Mouse (Mus musculus): ENCODE measurements around the gene Lpin1.
A peak's percentile ranks its signal among the peaks of the same experiment; 100 is the strongest.

Lpin1 gene

DNA sequence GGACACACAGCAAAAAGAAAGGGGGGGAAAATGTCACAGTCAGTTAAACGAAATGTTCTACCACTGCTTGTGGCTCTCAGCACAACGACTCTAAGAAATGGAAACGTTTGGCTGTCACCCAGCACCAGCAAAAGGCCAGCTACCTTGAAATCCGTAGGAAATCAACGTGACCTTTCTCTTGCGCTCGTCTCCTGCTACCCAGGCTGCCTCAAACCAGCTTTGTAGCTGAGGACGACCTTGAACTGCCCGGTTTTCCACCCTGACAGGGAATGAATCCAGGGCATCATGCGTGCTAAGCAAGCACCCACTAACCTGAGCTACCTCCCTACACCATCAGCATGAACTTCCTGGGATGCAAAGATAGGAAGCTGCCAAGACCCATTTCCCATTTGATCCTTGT lies 39.5 kb downstream of the Lpin1 start:
- DNase-seq (ENCODE audit: low spot score) = no peak

DNA sequence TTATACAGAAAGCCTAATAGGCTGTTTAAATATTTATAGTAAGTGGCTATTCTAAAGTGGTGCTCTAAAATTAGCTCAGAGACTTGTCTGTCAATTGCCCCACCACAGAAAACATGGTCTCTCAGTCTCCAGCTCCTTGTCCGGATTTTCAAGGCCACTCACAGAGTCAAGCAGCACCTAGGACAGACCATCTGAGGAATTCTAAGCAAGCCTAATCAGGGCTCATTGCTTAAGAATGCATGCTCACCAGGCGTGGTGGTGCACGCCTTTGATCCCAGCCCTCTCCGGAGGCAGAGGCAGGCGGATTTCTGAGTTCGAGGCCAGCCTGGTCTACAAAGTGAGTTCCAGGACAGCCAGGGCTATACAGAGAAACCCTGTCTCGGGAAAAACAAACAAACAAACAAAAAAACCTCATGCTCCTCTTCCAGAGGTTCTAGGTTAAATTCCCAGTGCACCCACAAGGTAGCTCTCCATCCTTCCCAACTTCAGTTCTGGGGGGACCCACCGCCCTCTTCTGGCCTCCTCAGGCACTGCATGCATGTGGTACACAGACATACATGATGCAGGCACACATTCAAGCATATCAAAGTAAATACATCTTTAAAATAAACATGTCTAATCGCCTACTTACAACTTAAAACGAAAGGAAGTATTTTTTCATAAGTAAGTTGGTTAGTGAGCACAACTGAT lies 40.2 kb downstream of the Lpin1 start:
- DNase-seq (ENCODE audit: low spot score) = no peak

GRCm38 (mm10) chr12:16568936-16569650 lies 41.7 kb downstream of the Lpin1 start:
- DNase-seq (ENCODE audit: low spot score) = no peak

- peak; percentile 88 for DNase-seq (ENCODE audit: low spot score)
Observed at GRCm38 (mm10) chr12:16568496-16568895, 42.3 kb downstream of the Lpin1 start.

- DNase-seq (ENCODE audit: low spot score) = no peak
Observed at GRCm38 (mm10) chr12:16568090-16568489, 42.7 kb downstream of the Lpin1 start.

- peak; percentile 31 for DNase-seq (ENCODE audit: low spot score)
Observed at GRCm38 (mm10) chr12:16563427-16563826, 47.3 kb downstream of the Lpin1 start.

DNA sequence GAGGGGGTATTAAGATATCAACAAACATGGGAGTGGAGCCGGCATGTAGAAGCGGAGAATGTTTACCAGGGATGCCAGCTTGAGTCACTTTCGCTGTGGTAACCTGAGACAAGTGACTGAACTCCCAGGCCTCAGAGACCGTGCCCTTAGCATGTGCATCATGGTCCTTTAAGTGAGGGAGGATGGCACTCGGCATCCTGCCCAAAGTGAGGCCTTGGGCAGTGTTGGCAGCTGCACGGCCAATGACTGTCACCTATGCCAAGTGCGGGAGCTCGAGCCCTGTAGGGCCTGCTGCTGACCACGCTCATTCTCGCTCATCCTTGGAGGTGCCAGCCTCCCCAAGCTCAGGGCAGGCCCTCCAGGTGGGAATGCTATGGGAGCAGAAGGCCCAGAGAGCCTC lies 48.1 kb downstream of the Lpin1 start:
- DNase-seq (ENCODE audit: low spot score) = no peak

DNA sequence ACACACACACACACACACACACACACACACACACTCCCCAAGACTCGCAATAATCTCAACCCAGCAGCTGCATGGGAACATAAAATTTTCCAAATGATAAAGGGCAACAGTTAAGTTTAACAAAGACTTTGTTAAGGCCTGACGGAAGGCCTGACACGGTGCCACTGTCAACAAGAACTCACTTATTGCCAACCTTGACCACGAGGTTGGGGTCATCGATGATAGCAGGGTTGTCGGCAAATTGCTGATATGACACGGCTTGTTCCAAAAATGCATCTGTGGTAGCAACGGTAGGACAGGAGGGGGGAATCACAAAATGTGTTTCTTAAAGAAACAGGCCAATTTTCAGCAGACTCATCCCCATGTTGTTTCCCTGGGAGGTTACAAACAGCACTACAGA lies 48.6 kb downstream of the Lpin1 start:
- DNase-seq (ENCODE audit: low spot score) = no peak

- no peak for DNase-seq (ENCODE audit: low spot score)
Observed at GRCm38 (mm10) chr12:16557271-16557670, 53.5 kb downstream of the Lpin1 start.

DNA sequence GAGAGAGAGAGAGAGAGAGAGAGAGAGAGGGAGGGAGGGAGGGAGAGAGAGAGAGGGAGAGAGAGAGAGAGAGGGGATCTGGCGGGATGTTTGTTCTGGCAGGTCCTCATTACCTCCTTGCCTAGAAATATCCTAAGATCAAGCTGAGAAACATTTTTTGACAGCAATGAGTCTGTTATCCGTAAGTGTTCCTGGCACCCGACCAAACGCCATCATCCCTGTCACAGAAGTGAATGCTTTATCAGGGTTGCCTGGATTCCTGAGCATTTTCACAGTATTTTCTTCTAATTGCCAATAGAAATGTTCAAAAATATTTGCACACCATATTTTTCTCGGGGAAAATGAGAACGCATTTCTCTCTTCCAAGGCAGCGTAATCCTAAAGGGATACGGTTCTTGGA lies 56.6 kb downstream of the Lpin1 start:
- no peak for DNase-seq (ENCODE audit: low spot score)

DNA sequence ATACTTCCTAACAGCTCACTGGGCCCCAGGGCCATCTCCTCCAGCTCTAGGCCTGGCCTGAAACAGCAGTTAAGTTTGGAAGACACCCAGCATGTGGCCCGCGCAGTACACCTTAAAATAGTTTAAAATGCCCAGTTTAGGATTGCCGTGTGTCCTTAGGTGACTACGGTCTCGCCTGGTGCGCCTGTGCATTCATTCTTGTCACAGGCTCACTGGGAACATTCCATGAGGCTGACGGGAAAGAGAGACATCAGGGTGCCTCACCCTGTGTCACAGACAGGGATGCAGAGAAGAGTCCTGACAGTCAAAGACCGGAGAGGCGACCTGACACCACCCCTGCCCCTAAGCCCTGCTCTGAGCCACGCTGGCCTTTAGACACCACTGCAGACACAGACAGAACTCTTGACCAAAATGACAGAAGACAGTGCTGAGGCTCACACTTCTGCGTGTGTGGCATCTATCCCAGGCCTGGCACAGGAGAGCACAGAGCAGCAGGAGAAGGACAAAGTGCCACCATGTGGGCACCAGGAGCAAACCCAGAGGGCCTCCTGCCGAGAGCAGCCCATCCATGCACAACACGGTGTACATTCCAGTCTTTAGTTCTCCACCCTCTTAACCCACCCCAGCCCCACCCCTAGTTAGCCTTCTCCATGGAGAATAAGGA lies 58.5 kb downstream of the Lpin1 start:
- no peak for DNase-seq (ENCODE audit: low spot score)

DNA sequence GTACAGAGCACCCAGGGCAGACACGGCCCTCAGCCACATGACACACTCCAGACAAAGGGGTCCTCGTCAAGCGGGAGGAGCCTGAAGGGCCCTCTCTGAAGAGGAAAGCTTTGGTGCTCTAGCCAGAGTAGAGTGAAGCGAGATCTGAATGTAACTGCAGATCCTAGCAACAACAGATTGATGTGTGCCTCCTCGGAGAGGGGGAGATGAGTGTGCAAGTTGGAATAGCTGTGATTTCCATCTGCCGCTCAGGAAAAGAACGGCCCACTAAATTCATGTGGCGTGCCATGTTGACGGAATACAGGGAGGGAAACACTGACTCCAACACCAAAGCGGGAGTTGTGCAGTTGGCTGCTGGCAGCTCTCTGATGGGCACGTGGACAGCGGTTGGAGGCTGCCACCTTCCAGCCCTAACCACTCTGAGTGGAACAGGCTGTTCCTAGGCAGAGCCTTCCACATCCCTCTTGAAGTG lies 59.7 kb downstream of the Lpin1 start:
- DNase-seq (ENCODE audit: low spot score) = no peak

DNA sequence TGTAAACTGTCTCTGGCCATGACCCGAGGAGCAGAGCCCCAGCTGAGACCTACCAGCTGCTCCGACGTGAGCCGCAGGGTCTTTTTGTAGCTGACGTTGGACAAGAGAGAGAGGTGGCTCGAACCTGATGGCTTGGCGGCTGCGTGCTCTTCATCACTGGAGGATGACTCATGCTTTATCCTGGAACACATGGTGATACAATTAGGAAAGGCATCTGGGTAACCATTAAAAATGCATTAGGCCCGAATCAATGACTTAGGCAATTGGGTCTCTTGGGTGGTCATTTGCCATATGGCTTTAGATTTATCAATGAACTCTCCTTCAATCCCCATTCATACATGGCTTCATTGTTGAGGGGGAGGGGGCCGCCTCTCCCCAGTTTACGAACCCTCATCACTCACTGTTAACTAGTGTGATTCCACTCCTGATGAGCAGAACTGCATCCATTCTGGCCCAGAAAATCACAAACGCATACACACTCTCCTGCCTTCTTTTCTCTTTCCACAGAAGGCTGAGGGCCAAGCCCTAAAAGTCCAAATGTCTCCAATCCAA lies 61.9 kb downstream of the Lpin1 start:
- peak; percentile 55 for DNase-seq (ENCODE audit: low spot score)

GRCm38 (mm10) chr12:16541606-16542005 lies 69.2 kb downstream of the Lpin1 start:
- DNase-seq (ENCODE audit: low spot score) = no peak

DNA sequence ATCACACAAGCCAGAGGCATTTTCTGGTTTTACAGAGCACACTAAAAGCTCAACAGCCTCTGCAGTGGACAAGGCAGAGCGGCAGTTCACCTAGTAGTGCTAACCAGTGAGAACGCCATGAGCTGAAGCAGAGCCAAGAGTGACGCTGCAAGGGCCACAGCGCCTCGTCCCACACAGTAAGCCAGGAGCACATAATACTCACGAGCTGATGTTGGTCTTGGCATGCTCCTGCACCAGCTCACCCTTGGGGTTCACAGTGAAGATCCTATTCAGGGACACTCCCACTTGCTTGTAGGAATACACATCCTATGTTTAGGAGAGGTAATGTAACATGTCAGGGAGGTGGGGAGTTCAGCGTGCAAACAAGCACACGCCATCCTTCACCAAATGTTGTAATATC lies 70.1 kb downstream of the Lpin1 start:
- DNase-seq (ENCODE audit: low spot score) = no peak

- no peak for DNase-seq (ENCODE audit: low spot score)
Observed at GRCm38 (mm10) chr12:16539965-16540661, 70.7 kb downstream of the Lpin1 start.

DNA sequence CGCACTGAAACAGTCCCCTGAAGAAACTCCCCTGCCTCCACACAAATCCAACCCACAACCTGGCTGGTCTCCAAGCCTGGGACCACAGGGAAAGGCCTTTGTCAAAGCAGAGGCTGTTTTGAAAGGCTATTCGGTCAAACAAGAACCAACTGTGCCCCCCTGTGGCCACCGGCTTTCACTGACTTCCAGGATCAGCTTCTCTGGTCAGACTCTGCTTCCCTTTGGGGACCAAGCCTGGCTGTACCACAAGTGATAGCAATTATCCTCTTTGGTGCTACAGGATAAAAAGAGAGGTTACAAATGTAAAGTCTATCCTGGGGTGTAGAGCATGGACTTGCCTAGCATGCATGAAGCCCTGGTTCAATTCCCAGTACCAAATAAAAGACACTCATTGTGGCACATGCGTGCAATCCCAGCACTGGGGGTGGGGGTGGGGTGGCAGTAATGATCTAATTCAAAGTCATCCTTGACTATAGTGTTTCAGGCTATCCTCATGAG lies 77.4 kb downstream of the Lpin1 start:
- peak; percentile 91 for DNase-seq (ENCODE audit: low spot score)

- no peak for DNase-seq (ENCODE audit: low spot score)
Observed at GRCm38 (mm10) chr12:16532860-16533230, 77.9 kb downstream of the Lpin1 start.

DNA sequence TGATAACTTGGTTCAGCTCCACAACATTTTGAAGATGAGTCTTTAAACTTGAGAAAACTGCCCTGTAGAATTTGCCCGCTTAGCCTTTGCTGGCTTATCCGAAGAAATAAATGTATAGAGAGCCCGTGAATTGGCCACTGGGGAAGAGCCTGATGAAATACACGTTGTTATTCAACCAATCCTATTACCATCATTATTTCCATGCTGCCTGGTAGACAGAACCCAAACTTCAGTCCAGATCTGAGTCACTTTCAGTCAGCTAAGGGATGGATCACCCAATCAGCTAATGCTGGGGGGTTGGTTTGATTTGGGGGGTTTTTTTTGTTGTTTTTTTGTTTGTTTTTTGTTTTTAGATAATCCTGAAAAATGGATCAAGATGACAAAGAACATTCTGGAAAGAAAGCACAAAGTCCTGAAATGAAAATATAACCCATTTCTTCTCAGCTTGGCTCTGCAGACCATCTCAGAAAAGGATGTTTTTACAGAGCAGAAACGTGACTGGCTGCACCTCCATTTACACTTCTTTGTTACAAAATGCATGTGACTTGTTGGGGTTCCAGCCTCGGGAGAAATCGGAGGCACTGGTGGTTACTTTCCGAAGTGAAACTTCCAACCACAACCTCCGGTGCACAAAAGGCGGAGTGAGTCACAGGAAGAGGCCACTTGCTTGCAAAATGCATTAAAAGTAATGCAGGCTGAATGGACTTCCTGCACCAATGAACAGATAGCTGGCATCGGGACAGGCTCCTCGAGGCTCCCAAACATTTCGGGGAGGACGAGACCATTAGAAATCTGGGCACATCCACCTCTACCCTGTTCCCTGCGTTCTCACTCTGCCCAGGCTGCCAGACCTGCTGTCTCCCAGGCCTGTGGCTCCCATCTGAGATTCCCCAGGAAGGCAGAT lies 78.6 kb downstream of the Lpin1 start:
- DNase-seq (ENCODE audit: low spot score) = no peak

DNA sequence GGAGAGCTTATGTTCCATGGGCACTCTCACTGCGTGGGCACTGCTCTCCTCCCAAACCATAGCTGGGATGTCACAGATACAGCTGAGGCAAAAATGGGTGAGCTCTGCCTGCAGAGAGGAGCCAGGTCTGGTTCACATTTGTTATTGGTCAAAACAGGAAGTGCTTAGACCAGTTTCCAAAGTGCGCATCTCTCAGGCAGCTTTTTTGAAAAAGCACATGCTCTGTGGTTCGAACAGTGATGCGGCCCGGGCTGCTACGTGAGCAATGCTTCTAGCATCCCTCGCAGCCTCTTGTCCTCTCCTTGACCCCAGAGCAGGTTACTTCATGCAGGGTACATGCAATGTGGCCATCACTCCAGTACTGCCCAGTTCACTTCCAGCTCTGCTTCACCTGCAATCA lies 82.1 kb downstream of the Lpin1 start:
- no peak for DNase-seq (ENCODE audit: low spot score)

GRCm38 (mm10) chr12:16527941-16528340 lies 82.8 kb downstream of the Lpin1 start:
- DNase-seq (ENCODE audit: low spot score) = no peak

Measured in retina, embryonic 14.5 days (tissue).